Mouse (Mus musculus) gastrocnemius, adult 18-20 months (tissue): ENCODE data around the gene Gm9780. TPM values are rescaled to one million over a fixed set of nuclear protein-coding genes. Genes with fewer than 3 reads are reported as not detected.
"Not testable (repeated sequence)": the region's sequence is repeated elsewhere in the genome, so short reads cannot be mapped to it uniquely, and the experiment has no call there.

ENCODE experiments used
- DNase-seq: peaks from one replicate; pipeline ENCODE4 v3.0.0; 2021; ENCODE audit warnings: low spot score
- total RNA-seq, 2 experiments: library from RNA; stranded (reverse); gene quantifications; 2 replicates each; pipeline ENCODE4 v1.2.3; 2021

Gm9780 gene
- total RNA-seq, 2 experiments from 2014 or later: 8.2 to 16.4 TPM

DNA sequence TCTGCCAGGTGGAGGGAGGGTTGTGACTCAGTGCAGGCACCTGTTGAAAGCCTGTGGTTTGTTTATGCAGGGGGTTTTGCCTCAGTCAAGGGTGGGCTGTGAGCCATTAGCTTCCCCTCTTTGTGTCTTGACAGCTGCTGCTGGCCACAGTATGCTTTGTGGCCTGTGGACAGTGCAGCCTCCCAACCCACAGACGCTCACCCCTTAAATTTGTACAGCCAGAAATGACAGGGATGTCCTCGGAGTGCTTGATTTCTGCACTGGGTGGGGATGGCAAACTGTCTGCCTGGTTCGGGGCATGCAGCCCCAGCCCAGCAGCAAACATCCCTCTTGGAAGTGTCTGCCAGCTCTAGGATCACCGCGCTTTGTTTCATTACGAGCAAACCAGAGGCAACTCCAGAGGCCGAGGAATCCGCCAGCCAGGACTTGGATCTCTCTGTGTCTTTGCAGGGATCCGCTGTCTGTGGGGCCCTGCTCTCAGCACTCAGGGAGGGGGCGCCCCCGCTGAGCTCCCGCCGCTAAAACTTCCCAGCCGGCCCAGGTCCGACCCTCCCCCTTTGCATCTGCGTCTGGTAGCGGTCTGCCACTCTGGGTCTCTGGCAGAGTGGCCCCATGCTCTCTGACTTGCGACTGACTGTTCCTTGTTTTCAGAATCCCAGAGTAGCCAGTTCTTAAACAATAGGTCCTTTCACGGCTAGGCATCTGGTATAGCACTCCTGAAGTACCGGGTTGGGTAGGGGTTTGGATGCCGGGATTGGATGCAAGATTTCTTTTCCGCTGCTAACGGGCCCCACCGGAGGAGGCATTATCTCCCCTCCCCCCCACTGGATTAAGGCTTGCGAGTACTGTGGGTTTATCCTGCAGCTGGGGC is 63.9 kb downstream of the Gm9780 start, which contains the start of gene Duxbl1:
Duxbl1 (plus strand) TSS at position 207 of the 871 bp plus-strand sequence.
- not testable (repeated sequence) for DNase-seq

Other genes starting within 250 kb of the Gm9780 start
- gene Anxa11, start 200.6 kb downstream of the Gm9780 start, total RNA-seq: 100 to 1,000 TPM; 100 to 102 TPM
- gene Plac9a, start 139.6 kb downstream of the Gm9780 start, total RNA-seq: 1 to 10 TPM; 2.2 to 4.1 TPM
- under 1 TPM; 0.25 to 0.26 TPM for gene Tmem254a, start 115.0 kb downstream of the Gm9780 start, total RNA-seq
- not detected for gene Cphx1, start 104.4 kb downstream of the Gm9780 start, total RNA-seq
- gene Duxbl1, start 64.1 kb downstream of the Gm9780 start, total RNA-seq: not detected
- 1 to 10 TPM in 1 of 2 experiments, under 1 TPM in 1; 0.76 to 1.3 TPM for gene Tmem254c, start 24.6 kb upstream of the Gm9780 start, total RNA-seq
- not detected for gene Cphx2, start 38.8 kb upstream of the Gm9780 start, total RNA-seq
- not detected for gene Cphx3, start 39.6 kb upstream of the Gm9780 start, total RNA-seq
- not detected for gene Duxbl2, start 75.6 kb upstream of the Gm9780 start, total RNA-seq
- gene Plac9b, start 139.8 kb upstream of the Gm9780 start, total RNA-seq: 10 to 100 TPM; 29.3 to 34.0 TPM
- 1 to 10 TPM in 1 of 2 experiments, under 1 TPM in 1; 0.48 to 2.4 TPM for gene Tmem254b, start 164.3 kb upstream of the Gm9780 start, total RNA-seq
- not detected for gene Duxbl3, start 215.3 kb upstream of the Gm9780 start, total RNA-seq